7 mouse cellular contexts compared by ENCODE assay signal in genomic region chr7:28380237-28381016, GRCm38 (mm10). TPM values are rescaled to one million over a fixed set of nuclear protein-coding genes. Genes with fewer than 3 reads are reported as not detected.
DNase-seq lines count a peak whose midpoint lies in the region; ATAC-seq lines count a peak whose summit lies in the region.

TSS of gene Zfp36 (minus strand) at chr7:28380253.

- DNase-seq in A20 (ENCODE audit: low read depth, low spot score): peak; percentile 80
- peak; percentile 53 for DNase-seq in CD4-positive helper T cell, adult 2 months (ENCODE audit: low read depth, low spot score)
- no peak for DNase-seq in hindbrain, embryonic 14.5 days (ENCODE audit: low spot score)
- DNase-seq in right cerebral cortex, adult 18-20 months: no peak
- no peak for DNase-seq in embryo, embryonic 10 days (ENCODE audit: low spot score)

- H3K27ac ChIP-seq in hindbrain, embryonic 14.5 days: peak within 1 kb of the TSS; percentile 76
- H3K27ac ChIP-seq in midbrain, embryonic 12.5 days (replicated peaks): peak within 1 kb of the TSS; percentile 68

- WGBS in hindbrain, embryonic 14.5 days: 55% methylated on average over 17 of the region's 17 CpGs
- WGBS in midbrain, embryonic 12.5 days: 58% methylated on average over 17 of the region's 17 CpGs

- H3K4me1 ChIP-seq in hindbrain, embryonic 14.5 days (replicated peaks; ENCODE audit: control insufficient read depth, insufficient read depth, low read length): peaks cover 36% of the 10 kb centered on the region
- H3K4me1 ChIP-seq in midbrain, embryonic 12.5 days: peaks cover 63% of the 10 kb centered on the region

- no peaks in the 10 kb centered on the region for H3K27me3 ChIP-seq in hindbrain, embryonic 14.5 days (ENCODE audit: control insufficient read depth, insufficient read depth, low read length)
- peaks cover 23% of the 10 kb centered on the region for H3K27me3 ChIP-seq in midbrain, embryonic 12.5 days

- peak within 1 kb of the TSS; percentile 67 for H3K9ac ChIP-seq in hindbrain, embryonic 14.5 days
- H3K9ac ChIP-seq in midbrain, embryonic 12.5 days (replicated peaks): peak within 1 kb of the TSS; percentile 70

- H3K9me3 ChIP-seq in hindbrain, embryonic 14.5 days (ENCODE audit: control insufficient read depth, low read length): no peaks in the 10 kb centered on the region
- H3K9me3 ChIP-seq in midbrain, embryonic 12.5 days: no peaks in the 10 kb centered on the region

- peak within 1 kb of the TSS; percentile 83 for H3K4me2 ChIP-seq in hindbrain, embryonic 14.5 days (replicated peaks)
- H3K4me2 ChIP-seq in midbrain, embryonic 12.5 days (replicated peaks): peak within 1 kb of the TSS; percentile 74

- ATAC-seq in erythroblast, adult 5-6 weeks (replicated peaks; ENCODE audit: low FRiP score, poor library complexity, severe bottlenecking): no peak
- ATAC-seq in hindbrain, embryonic 14.5 days (ENCODE audit: low FRiP score): no peak
- ATAC-seq in midbrain, embryonic 12.5 days (ENCODE audit: low FRiP score, low read depth): no peak

- peaks cover 3% of the 10 kb centered on the region; the same call in 1 of the 2 replicates for H3K36me3 ChIP-seq in hindbrain, embryonic 14.5 days (replicated peaks; ENCODE audit: control insufficient read depth, insufficient read depth)
- H3K36me3 ChIP-seq in midbrain, embryonic 12.5 days: peaks cover 3% of the 10 kb centered on the region; the same call in 1 of the 2 replicates

- peak within 1 kb of the TSS; percentile 53 for H3K4me3 ChIP-seq in hindbrain, embryonic 14.5 days (replicated peaks; ENCODE audit: low read length)
- peak within 1 kb of the TSS; percentile 52 for H3K4me3 ChIP-seq in midbrain, embryonic 12.5 days

RNA-seq across cellular contexts. Expression of gene Zfp36, which starts in this region (rescaled TPM):
- 47.0 and 53.2 TPM in 2 replicates for total RNA-seq in erythroblast, adult 5-6 weeks (2015; ENCODE audit: low replicate concordance)
- total RNA-seq in erythroblast, adult 5-6 weeks (2017; ENCODE audit: low replicate concordance): 7.7 and 15.1 TPM in 2 replicates
- 3.0 and 3.7 TPM in 2 replicates for polyA plus RNA-seq in hindbrain, embryonic 14.5 days (2014; fragmentation: Nextera tagmentation; extraction: Ambion mirVana)
- 4.9 and 5.4 TPM in 2 replicates for polyA plus RNA-seq in midbrain, embryonic 12.5 days (2016; fragmentation: Nextera tagmentation; extraction: Ambion mirVana)

Comparison
In these comparisons a context has a peak if more than half of its experiments do, and no peak if none do; other contexts are left out.
1. DNase-seq: peak in A20 (single experiment) and CD4-positive helper T cell, adult 2 months (single experiment); none in hindbrain, embryonic 14.5 days (single experiment), right cerebral cortex, adult 18-20 months (single experiment) and embryo, embryonic 10 days (single experiment).